Mouse (Mus musculus): ENCODE measurements around the gene Fntb.

- TF ChIP-seq CTCF (conservative IDR thresholded peaks at IDR 0.05; ENCODE audit: insufficient read depth, insufficient read length, low read depth, low read length) (no peak), POLR2A (IDR thresholded peaks at IDR 0.05; ENCODE audit: low read depth, low read length) (no peak)
Measured at GRCm38 (mm10) chr12:76811006-76811405, 45.6 kb downstream of the Fntb start.
